Mouse (Mus musculus) kidney, postnatal 36 days (tissue): ENCODE measurements around the gene Kif3b.
"Not testable (repeated sequence)": the region's sequence is repeated elsewhere in the genome, so short reads cannot be mapped to it uniquely, and the experiment has no call there.

Source experiments
- DNase-seq, 2 experiments: peaks; one replicate each; pipeline ENCODE4 v3.0.0; 2021 to 2022; ENCODE audit warnings: mixed read lengths in 2 of 2

Kif3b gene

GRCm38 (mm10) chr2:153290938-153291928, at the start of gene Kif3b:
Gene Kif3b (plus strand): TSS chr2:153291413.
- DNase-seq, result peak; percentile 91 to 92

DNA sequence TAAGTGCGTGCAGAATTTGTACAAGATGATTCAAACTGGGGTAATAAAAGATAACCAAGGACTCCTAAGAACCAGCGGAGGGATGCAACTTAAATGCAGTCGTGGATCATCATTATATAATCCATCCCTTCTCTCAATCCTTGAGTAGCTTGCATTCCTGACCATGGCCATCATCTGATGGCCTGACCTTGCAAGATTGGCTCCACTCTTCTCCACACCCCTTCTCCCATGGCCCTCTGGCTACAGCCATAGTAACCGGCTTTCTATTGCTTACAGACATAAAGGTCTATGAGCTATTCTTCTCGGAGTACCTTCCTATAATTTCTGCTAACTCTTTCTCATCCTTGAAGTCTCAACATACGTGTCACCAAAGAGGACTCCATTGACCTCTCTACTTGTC, 49.1 kb upstream of the Kif3b start:
- no peak for DNase-seq

DNA sequence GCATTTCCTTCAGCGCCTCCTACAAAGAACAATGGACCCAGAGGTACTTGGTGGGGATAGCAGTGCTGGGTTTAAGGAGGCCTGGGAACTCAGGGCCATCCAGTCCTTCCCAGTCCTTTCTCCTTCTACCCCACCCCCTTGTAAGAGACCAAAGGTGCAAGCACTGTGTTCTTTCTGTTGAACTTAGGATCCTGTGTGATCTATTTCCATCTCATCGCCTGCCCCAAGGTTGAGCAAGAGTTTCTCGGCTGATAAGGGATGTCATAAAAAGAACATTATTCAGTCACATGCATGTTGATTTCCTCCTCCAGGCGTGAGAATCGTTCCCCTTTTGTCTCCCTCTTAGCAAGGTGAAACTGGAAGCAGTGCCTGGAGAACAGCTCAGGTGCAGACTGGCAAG, 41.5 kb upstream of the Kif3b start:
- DNase-seq, result no peak

DNA sequence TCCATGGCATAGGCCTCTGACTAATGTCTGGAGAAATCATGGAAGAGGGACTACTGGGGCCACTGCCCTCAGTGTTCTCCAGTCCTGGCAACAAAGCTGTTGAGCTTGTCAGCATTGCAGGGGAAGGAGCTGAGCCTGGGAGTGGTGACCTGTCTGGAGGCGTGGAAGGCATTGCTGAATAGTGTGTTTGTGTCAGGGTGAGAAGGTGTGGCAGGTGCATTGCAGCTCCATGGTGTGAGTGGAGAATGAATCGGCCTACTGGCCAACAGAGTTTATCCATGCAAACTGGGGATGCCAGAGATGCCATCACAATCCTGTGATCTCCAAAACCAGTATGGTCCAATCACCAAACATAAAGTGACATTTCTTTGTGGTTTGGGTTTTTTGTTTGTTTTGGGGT, 34.6 kb upstream of the Kif3b start:
- DNase-seq, result no peak

DNA sequence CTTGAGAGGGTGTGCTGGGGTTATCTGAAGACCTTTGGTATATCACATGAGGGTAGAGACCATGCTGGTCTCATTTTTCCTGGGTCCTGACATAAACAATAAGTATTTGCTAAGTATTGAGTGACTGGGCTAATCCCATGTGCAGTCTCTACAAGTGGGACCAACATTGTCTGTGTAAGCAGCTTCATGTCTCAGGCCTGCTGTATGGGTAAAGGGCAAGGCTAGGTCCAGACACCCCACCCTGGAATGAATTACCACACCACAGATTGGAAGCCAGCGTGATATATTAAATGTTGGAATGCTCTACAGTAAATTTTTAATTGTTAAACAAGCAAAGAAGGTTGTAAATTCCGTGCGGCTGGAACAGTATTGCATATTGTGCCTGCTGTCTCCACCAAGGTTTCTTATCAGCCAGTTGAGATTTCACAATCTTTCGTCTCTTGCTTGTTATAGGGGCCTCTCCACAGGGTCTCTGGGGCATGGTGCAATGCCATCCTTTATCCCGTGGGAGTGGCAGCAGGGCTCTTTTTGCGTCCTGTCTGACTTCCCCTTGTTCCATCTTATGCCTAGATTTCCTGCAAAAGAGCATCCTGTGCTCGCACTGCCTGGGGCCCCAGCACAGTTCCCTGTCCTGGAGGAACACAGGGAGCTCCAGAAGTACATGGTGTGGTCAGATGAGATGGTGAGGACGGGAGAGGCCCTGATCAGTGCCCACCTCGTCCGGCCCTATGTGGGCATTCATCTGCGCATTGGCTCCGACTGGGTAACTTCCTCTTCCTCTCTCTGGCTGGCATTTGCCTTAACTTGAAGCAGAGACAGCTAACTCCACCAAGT, 32.0 kb upstream of the Kif3b start:
- DNase-seq, result no peak

- DNase-seq, result no peak
Measured at GRCm38 (mm10) chr2:153259864-153260674, 31.1 kb upstream of the Kif3b start.

GRCm38 (mm10) chr2:153263053-153263452, 28.2 kb upstream of the Kif3b start:
- DNase-seq, result no peak

- no peak for DNase-seq
Measured at GRCm38 (mm10) chr2:153267331-153267730, 23.9 kb upstream of the Kif3b start.

DNA sequence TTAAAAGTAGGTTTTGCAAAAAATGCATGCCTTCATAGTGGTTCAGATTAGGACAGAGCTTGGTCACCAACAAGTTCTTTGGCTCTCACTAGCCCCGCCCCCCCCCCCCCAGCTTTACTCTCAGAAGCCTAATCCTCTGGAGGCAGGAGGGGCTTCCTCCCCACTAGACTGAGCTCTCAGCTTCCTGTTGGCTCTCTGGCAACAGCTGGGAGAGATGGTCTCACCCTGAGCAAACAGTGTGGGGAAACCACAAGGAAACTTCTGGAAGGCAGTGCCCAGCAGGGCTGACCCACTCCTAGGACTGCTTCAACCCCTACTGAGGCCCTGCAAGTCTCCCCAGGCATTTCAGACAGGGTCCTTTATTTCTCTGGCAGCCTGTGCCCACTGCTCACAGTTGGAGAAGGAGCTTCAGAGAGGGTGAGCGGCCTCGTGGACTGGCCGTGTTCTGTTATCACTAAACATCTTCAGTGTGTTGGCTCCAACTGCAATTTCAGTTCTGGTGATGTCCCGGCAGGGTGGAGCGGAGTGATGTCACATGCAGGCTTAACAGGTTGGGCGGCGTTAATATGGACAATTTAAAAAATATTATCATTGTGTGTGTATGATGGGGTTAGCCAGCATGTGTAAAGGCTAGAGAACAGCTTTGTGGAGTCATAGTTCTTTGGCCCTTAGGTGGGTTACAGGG, 20.8 kb upstream of the Kif3b start:
- DNase-seq, result not testable (repeated sequence)

GRCm38 (mm10) chr2:153274200-153274918, 16.9 kb upstream of the Kif3b start:
- not testable (repeated sequence) for DNase-seq

DNA sequence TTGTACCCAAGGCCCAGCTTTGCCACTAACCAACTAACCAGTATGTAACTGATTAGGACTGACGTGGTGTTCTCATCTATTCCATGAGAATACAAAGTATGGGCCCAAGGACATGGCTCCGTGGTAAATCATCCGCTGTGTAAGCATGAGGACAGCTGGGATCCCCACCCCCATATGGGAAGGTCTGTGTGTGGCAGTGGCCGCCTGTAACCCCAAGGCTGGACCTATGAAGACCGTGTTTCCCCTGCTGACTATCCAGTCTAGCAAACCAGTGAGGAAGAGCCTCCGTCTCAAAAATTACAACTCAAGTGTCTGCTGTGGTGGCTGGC, 16.3 kb upstream of the Kif3b start:
- DNase-seq, result no peak

GRCm38 (mm10) chr2:153275577-153275976, 15.6 kb upstream of the Kif3b start:
- not testable (repeated sequence) for DNase-seq

- no peak for DNase-seq
Measured at GRCm38 (mm10) chr2:153276440-153276839, 14.8 kb upstream of the Kif3b start.

DNA sequence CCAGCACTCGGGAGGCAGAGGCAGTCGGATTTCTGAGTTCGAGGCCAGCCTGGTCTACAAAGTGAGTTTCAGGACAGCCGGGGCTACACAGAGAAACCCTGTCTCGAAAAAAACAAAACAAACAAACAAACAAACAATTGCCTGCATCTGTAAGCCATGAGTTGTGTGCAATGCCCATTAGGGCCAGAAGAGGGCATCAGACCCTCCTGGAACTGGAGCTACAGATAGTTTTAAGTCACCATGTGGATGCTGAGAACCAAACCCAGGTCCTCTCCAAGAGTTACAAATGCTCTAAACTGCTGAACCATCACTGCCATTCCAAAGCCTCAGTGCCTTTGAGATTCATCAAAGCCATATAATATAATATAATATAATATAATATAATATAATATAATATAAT, 14.4 kb upstream of the Kif3b start:
- not testable (repeated sequence) for DNase-seq

DNA sequence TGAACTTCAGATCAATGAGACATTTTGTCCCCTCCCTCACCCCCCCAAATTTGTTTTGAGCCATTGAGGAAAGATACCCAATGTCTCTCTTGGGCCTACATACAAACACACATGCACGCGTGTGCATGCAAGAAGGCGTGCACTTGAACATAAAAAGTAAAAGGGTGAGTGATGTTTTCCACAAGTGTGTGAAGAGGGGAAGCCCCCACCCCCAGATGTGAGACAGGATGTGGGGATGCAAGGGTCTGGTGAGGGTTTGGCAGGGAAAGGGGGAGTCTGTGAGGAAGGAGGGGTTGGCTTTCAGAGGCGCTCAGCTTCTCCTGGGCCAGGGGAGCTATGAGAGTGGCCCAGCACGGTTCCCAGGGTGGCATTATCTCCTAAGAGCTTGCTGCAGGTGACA, 12.9 kb upstream of the Kif3b start:
- DNase-seq, result no peak

GRCm38 (mm10) chr2:153283919-153284318, 7.3 kb upstream of the Kif3b start:
- no peak for DNase-seq

DNA sequence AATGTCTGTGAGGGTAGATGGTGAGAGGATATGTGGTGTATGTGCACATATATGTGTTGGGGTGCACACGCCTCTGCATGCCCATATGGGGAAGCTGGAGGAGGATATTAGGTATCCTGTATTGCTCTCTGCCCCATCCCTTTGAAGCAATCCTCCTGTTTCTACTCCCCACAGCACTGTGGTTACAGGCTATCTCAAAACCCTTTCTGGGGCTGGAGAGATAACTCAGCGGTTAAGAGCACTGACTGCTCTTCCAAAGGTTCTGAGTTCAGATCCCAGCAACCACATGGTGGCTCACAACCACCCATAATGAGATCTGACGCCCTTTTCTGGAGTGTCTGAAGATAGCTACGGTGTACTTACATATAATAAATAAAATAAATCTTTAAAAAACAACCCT, 4.7 kb upstream of the Kif3b start:
- no peak for DNase-seq

DNA sequence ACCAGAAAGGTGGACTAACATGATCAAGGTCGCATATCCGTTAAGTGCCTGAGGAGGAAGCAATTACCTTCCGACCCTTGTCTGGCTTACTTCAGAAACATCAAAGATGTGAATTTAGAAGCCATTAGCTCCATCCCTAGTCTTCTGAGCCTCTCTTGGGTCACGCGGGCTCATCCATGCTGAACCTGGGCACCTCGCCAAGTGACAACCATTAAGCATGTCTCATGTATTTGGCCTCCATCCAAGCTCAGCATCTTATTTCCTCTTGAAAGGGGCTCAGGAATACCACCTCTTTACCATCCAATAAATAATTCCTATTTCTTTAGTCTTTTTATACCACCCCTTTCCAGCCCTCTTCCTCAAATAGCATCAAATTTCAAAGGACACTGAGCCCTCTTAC, 3.4 kb upstream of the Kif3b start:
- DNase-seq, result peak; percentile 44 to 66

GRCm38 (mm10) chr2:153292305-153292861, 1.2 kb downstream of the Kif3b start:
- DNase-seq, result peak; percentile 19 to 49

DNA sequence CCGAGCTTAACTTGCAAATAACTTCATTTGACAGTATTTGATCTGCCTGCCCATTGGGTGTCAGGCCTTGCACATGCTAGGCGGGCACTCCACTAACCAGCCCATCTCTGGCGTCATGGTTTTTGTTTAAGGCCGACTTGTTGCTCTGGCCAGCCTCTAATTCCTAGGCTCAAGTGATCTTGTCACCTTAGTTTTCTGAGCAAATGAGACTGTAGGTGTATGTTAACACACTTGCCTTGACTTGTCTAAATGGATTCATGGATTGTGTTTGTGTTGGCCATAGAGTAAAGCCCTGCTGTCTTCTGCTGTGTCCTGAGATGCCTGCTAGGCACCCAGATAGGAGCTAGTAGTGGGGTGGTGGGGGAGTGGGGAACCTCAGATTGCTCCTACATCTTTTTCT, 4.0 kb downstream of the Kif3b start:
- DNase-seq, result no peak

GRCm38 (mm10) chr2:153297771-153298170, 6.6 kb downstream of the Kif3b start:
- no peak for DNase-seq
